Mouse (Mus musculus): Measurements from ENCODE around the gene Kifc5b.

DNA sequence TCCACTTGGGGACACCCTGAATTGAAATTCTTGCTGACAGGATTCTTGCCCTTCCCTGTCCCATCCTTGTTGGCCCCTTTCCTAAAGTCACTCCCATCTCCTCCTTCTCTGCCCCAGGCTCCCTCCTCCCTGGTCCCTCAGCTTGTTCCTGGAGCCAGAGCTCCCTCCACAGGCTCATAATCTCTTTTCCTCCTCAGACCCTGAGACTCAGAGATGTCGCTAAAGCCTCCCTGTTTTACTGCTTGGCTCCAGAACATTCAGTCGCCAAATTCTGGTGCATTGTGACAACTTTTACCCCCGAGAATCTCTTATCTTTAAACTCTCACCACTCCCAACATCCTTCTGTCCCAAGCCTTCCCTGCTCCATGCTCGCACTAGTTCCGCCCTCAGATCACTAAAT is 12.6 kb upstream of the Kifc5b start:
- TF ChIP-seq CTCF (IDR thresholded peaks at IDR 0.05; ENCODE audit: extremely low read depth, insufficient read length, insufficient replicate concordance, low read depth, low read length) = no peak
- no peak for TF ChIP-seq POLR2A (IDR thresholded peaks at IDR 0.05; ENCODE audit: low read depth, low read length)

Measured in small intestine, adult 2 months (tissue).